Comparison of ENCODE assay signal across 33 mouse cellular contexts in genomic region chr9:97036656-97037055, GRCm38 (mm10). TPM values are rescaled to one million over a fixed set of nuclear protein-coding genes. Genes with fewer than 3 reads are reported as not detected.
DNase-seq lines count a peak whose midpoint lies in the region; ATAC-seq and TF ChIP-seq lines count a peak whose summit lies in the region.
"Had no signal": no experiment of that assay in that cellular context is flagged by ENCODE, and none has a peak within 500 bp of the region (broad histone marks: within the 10 kb centered on the region; RNA-seq: fewer than 3 reads in every experiment).

No protein-coding gene starts in this region.

- no peak overlapping the region for H3K27ac ChIP-seq in hindbrain, postnatal 0 days
- H3K27ac ChIP-seq in hindbrain, embryonic 11.5 days (ENCODE audit: low read depth, low read length): no peak overlapping the region
- H3K27ac ChIP-seq: embryonic facial prominence, embryonic 12.5 days; forebrain, embryonic 10.5 days; hindbrain, embryonic 13.5 days; kidney, postnatal 0 days; layer of hippocampus, adult 2 months; left cerebral cortex, adult 2 months; liver, embryonic 14.5 days; macrophage; neural tube, embryonic 15.5 days had no signal

- no peak overlapping the region for H3K4me2 ChIP-seq in hindbrain, postnatal 0 days (ENCODE audit: low read depth, low read length)
- H3K4me2 ChIP-seq in hindbrain, embryonic 11.5 days (replicated peaks; ENCODE audit: low read depth, low read length): no peak overlapping the region
- H3K4me2 ChIP-seq: embryonic facial prominence, embryonic 12.5 days; heart, embryonic 11.5 days; hindbrain, embryonic 13.5 days; neural tube, embryonic 15.5 days had no signal

- H3K9me3 ChIP-seq in hindbrain, postnatal 0 days (ENCODE audit: low read length): no peaks in the 10 kb centered on the region
- no peaks in the 10 kb centered on the region for H3K9me3 ChIP-seq in hindbrain, embryonic 11.5 days (ENCODE audit: control insufficient read depth, low read length)
- H3K9me3 ChIP-seq: embryonic facial prominence, embryonic 12.5 days; forebrain, embryonic 10.5 days; hindbrain, embryonic 13.5 days; neural tube, embryonic 15.5 days had no signal

- DNase-seq in adrenal gland, postnatal 10 days: peak; percentile 46
- no peak for DNase-seq in adrenal gland, adult 18-20 months (ENCODE audit: low spot score in 2 of 2)
- DNase-seq in hindbrain, postnatal 0 days (ENCODE audit: low spot score): peak; percentile 51
- DNase-seq in hindbrain, embryonic 11.5 days (ENCODE audit: low spot score): no peak
- peak; percentile 11 for DNase-seq in kidney, postnatal 14 days
- no peak for DNase-seq in kidney, postnatal 10 days
- peak; percentile 36 for DNase-seq in Muller cell, postnatal 12 days (ENCODE audit: inconsistent ontology term)
- no peak for DNase-seq in thymus, postnatal 0 days (ENCODE audit: low spot score)
- DNase-seq: adrenal gland, postnatal 36 days; cerebellum, adult 8-10 months; embryo, embryonic 11 days; gastrocnemius, postnatal 10 days; heart, adult 18-20 months; heart, postnatal 36 days; liver; lung, adult 2 months; lung, postnatal 10 days; midbrain, embryonic 14.5 days; retina, postnatal 1 day; right cerebral cortex, postnatal 14 days had no signal

- WGBS in hindbrain, postnatal 0 days: 40% methylated on average over 7 of the region's 7 CpGs
- WGBS in hindbrain, embryonic 11.5 days: 93% methylated on average over 7 of the region's 7 CpGs

- H3K27me3 ChIP-seq in hindbrain, postnatal 0 days (ENCODE audit: insufficient read depth, low read length): no peaks in the 10 kb centered on the region
- H3K27me3 ChIP-seq in hindbrain, embryonic 11.5 days (ENCODE audit: control insufficient read depth, insufficient read depth, low read length): no peaks in the 10 kb centered on the region
- H3K27me3 ChIP-seq: embryonic facial prominence, embryonic 12.5 days; hindbrain, embryonic 13.5 days; neural tube, embryonic 15.5 days had no signal

- H3K4me3 ChIP-seq in hindbrain, postnatal 0 days (ENCODE audit: low read length): no peak overlapping the region
- no peak overlapping the region for H3K4me3 ChIP-seq in hindbrain, embryonic 11.5 days (ENCODE audit: low read depth, low read length)
- H3K4me3 ChIP-seq: embryonic facial prominence, embryonic 12.5 days; forebrain, embryonic 10.5 days; hindbrain, embryonic 13.5 days; layer of hippocampus, adult 2 months; left cerebral cortex, adult 2 months; neural tube, embryonic 15.5 days had no signal

- H3K36me3 ChIP-seq in hindbrain, postnatal 0 days (ENCODE audit: insufficient read depth, low read length): no peaks in the 10 kb centered on the region
- H3K36me3 ChIP-seq in hindbrain, embryonic 11.5 days (ENCODE audit: control insufficient read depth, insufficient read depth, low read length): no peaks in the 10 kb centered on the region
- H3K36me3 ChIP-seq: embryonic facial prominence, embryonic 12.5 days; forebrain, embryonic 10.5 days; hindbrain, embryonic 13.5 days; neural tube, embryonic 15.5 days had no signal

- no peak for TF ChIP-seq CTCF in hindbrain, postnatal 0 days (IDR thresholded peaks at IDR 0.05; ENCODE audit: low read depth)

- no peak overlapping the region for H3K9ac ChIP-seq in hindbrain, postnatal 0 days (replicated peaks; ENCODE audit: low read length)
- no peak overlapping the region for H3K9ac ChIP-seq in hindbrain, embryonic 11.5 days (ENCODE audit: low read depth, low read length)
- H3K9ac ChIP-seq: embryonic facial prominence, embryonic 12.5 days; hindbrain, embryonic 13.5 days; liver, embryonic 14.5 days; neural tube, embryonic 15.5 days had no signal

- H3K4me1 ChIP-seq in hindbrain, postnatal 0 days (ENCODE audit: insufficient read depth, low read length): no peaks in the 10 kb centered on the region
- H3K4me1 ChIP-seq in hindbrain, embryonic 11.5 days (replicated peaks; ENCODE audit: control insufficient read depth, insufficient read depth, low read length): 0 out of 2 replicates have a peak, but pooled peaks cover 2% of the 10 kb centered on the region
- H3K4me1 ChIP-seq: embryonic facial prominence, embryonic 12.5 days; neural tube, embryonic 15.5 days had no signal

- ATAC-seq in hindbrain, postnatal 0 days: no peak
- no peak for ATAC-seq in hindbrain, embryonic 11.5 days (ENCODE audit: low FRiP score)
- ATAC-seq: forebrain, embryonic 16.5 days had no signal

RNA-seq across cellular contexts. Expression of gene Spsb4, which starts 18.0 kb away (rescaled TPM):
- 1 to 10 TPM; 1.5 to 3.5 TPM for total RNA-seq in adrenal gland, postnatal 10 days (2021)
- 1 to 10 TPM in 1 of 2 experiments, under 1 TPM in 1; 0.45 to 1.1 TPM for total RNA-seq in adrenal gland, adult 18-20 months (2021)
- 67.1 and 82.8 TPM in 2 replicates for total RNA-seq in hindbrain, postnatal 0 days (2014; rRNA removed)
- 36.2 and 37.2 TPM in 2 replicates for polyA plus RNA-seq in hindbrain, postnatal 0 days (2015; fragmentation: Nextera tagmentation; extraction: Ambion mirVana)
- polyA plus RNA-seq in hindbrain, embryonic 11.5 days (2014; fragmentation: Nextera tagmentation; extraction: Ambion mirVana): 85.4 and 99.3 TPM in 2 replicates
- 1.7 and 2.2 TPM in 2 replicates for polyA plus RNA-seq in thymus, postnatal 0 days (2015; fragmentation: Nextera tagmentation; extraction: Ambion mirVana)
- total RNA-seq: CH12.LX; megakaryocyte-erythroid progenitor cell, adult 5-6 weeks had no signal

Comparison
In these comparisons a context has a peak if more than half of its experiments do, and no peak if none do; other contexts are left out.
1. DNase-seq: peak in adrenal gland, postnatal 10 days (single experiment), hindbrain, postnatal 0 days (single experiment), kidney, postnatal 14 days (single experiment) and Muller cell, postnatal 12 days (single experiment); none in adrenal gland, adult 18-20 months (0 of 2), hindbrain, embryonic 11.5 days (single experiment), kidney, postnatal 10 days (single experiment) and thymus, postnatal 0 days (single experiment).
2. RNA of gene Spsb4, which starts 18.0 kb away (total RNA-seq): 67.1 to 82.8 TPM in hindbrain, postnatal 0 days; 1.5 to 3.5 TPM in adrenal gland, postnatal 10 days and 0.45 to 1.1 TPM in adrenal gland, adult 18-20 months; every median in the first group is over 10 times any median in the second.